In the genomic region with DNA sequence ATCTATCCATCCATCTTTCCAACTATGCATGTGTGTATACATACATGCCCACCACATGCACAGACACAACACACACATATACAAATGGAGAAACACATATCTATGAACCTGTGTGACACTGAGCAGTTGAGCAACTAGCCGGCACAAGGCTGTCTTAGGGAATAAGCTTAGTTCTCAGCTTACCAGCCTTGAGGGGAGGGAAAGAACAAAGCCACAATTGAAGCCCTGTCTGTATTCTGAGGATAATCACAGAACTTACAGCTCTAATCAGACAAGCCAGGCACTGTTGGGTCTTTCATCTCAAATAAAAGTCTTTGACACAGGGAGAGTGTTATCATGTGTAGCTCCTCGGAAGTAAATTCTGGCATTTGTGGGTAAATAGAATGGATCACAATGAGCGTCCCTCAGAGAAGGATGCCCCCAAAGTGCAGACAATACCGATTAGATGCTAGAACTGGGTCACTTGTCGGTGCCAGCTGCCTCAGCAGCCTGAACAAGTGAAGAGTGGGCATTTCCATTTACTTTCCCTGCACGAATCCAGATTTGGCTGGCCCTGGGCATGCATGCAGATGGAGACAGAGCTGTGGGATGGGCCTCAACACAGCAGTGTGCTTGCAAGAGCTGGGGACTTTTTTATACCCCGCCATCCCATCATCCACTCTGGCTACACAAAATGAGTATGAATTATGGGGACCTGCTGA, we compare ENCODE assay signal across 10 mouse cellular contexts.
A peak's percentile ranks its signal among the peaks of the same experiment; 100 is the strongest.
DNase-seq lines count a peak whose midpoint lies in the region; ATAC-seq and TF ChIP-seq lines count a peak whose summit lies in the region.
"Had no signal": no experiment of that assay in that cellular context is flagged by ENCODE, and none has a peak within 500 bp of the region (broad histone marks: within the 10 kb centered on the region; RNA-seq: fewer than 3 reads in every experiment).

No protein-coding gene starts in this region.

- no peak for TF ChIP-seq CTCF in forebrain, postnatal 0 days (IDR thresholded peaks at IDR 0.05; ENCODE audit: low read depth)

- no peaks in the 10 kb centered on the region for H3K27me3 ChIP-seq in forebrain, postnatal 0 days (ENCODE audit: insufficient read depth, low read length)
- H3K27me3 ChIP-seq: limb, embryonic 12.5 days; stomach, embryonic 15.5 days had no signal

- H3K4me2 ChIP-seq in forebrain, postnatal 0 days (ENCODE audit: low read depth), result no peak overlapping the region
- H3K4me2 ChIP-seq: limb, embryonic 12.5 days; stomach, embryonic 15.5 days had no signal

- no peaks in the 10 kb centered on the region for H3K36me3 ChIP-seq in forebrain, postnatal 0 days (ENCODE audit: insufficient read depth)
- H3K36me3 ChIP-seq: limb, embryonic 12.5 days; stomach, embryonic 15.5 days had no signal

- WGBS in forebrain, postnatal 0 days, result 13% methylated on average over 7 of the region's 7 CpGs

- peak; percentile 77 for DNase-seq in cerebellum, adult 9-11 months
- peak; percentile 73 for DNase-seq in forebrain, postnatal 0 days
- DNase-seq in layer of hippocampus, postnatal 36 days, result peak; percentile 55 to 66
- DNase-seq in retina, embryonic 14.5 days (ENCODE audit: low spot score), result peak; percentile 37
- no peak for DNase-seq in urinary bladder, postnatal 14 days (ENCODE audit: low spot score)
- no peak for DNase-seq in yolk sac, embryonic 10.5 days (ENCODE audit: low spot score)
- DNase-seq in heart, adult 18-20 months, result no peak

- H3K9me3 ChIP-seq in forebrain, postnatal 0 days (ENCODE audit: low read length), result no peaks in the 10 kb centered on the region
- H3K9me3 ChIP-seq: limb, embryonic 12.5 days; stomach, embryonic 15.5 days had no signal

- ATAC-seq in forebrain, postnatal 0 days, result peak; percentile 98
- no peak for ATAC-seq in megakaryocyte progenitor cell, adult 5-6 weeks (replicated peaks; ENCODE audit: poor library complexity)

- H3K27ac ChIP-seq in forebrain, postnatal 0 days (ENCODE audit: low read depth, low read length), result peak overlapping the region; percentile 16; the same call in 1 of the 2 replicates
- H3K27ac ChIP-seq: limb, embryonic 12.5 days; stomach, embryonic 15.5 days had no signal

- no peak overlapping the region for H3K9ac ChIP-seq in forebrain, postnatal 0 days
- H3K9ac ChIP-seq: limb, embryonic 12.5 days; stomach, embryonic 15.5 days had no signal

- H3K4me3 ChIP-seq in forebrain, postnatal 0 days (ENCODE audit: low read depth, low read length), result no peak overlapping the region
- H3K4me3 ChIP-seq: limb, embryonic 12.5 days; stomach, embryonic 15.5 days had no signal

- no peaks in the 10 kb centered on the region for H3K4me1 ChIP-seq in forebrain, postnatal 0 days (ENCODE audit: insufficient read depth)
- H3K4me1 ChIP-seq: limb, embryonic 12.5 days; stomach, embryonic 15.5 days had no signal

Comparison
In these comparisons a context has a peak if more than half of its experiments do, and no peak if none do; other contexts are left out.
1. DNase-seq: peak in cerebellum, adult 9-11 months (single experiment), forebrain, postnatal 0 days (single experiment), layer of hippocampus, postnatal 36 days (2 of 2) and retina, embryonic 14.5 days (single experiment); none in urinary bladder, postnatal 14 days (single experiment), yolk sac, embryonic 10.5 days (single experiment) and heart, adult 18-20 months (0 of 2).